In genomic region chr2:32694691-32695090, GRCm38 (mm10) we compare ENCODE assay signal across 8 mouse cellular contexts. TPM values are rescaled to one million over a fixed set of nuclear protein-coding genes. Genes with fewer than 3 reads are reported as not detected.
DNase-seq lines count a peak whose midpoint lies in the region; ATAC-seq and TF ChIP-seq lines count a peak whose summit lies in the region.

No protein-coding gene starts in this region.

- no peaks in the 10 kb centered on the region for H3K36me3 ChIP-seq in ES-Bruce4 (ENCODE audit: control insufficient read depth, insufficient read depth, low read length, poor library complexity, severe bottlenecking)
- 0 out of 2 replicates have a peak, but pooled peaks cover 3% of the 10 kb centered on the region for H3K36me3 ChIP-seq in hindbrain, embryonic 12.5 days
- H3K36me3 ChIP-seq in midbrain, embryonic 11.5 days (ENCODE audit: control insufficient read depth, insufficient read depth, low read length), result no peaks in the 10 kb centered on the region

- peak overlapping the region; percentile 78 for H3K4me2 ChIP-seq in hindbrain, embryonic 12.5 days (replicated peaks)
- H3K4me2 ChIP-seq in midbrain, embryonic 11.5 days, result peak overlapping the region; percentile 93

- no peak overlapping the region for H3K27ac ChIP-seq in ES-Bruce4 (ENCODE audit: insufficient read depth, low read length)
- no peak overlapping the region for H3K27ac ChIP-seq in hindbrain, embryonic 12.5 days
- H3K27ac ChIP-seq in midbrain, embryonic 11.5 days (ENCODE audit: low read depth, low read length), result no peak overlapping the region

- intact Hi-C loops in gastrocnemius, postnatal 14 days (cut with DNase I; ENCODE audit: low total_unique reads), result no loop called here

- TF ChIP-seq POLR2A in ES-Bruce4 (IDR thresholded peaks at IDR 0.05; ENCODE audit: insufficient read depth, low read length), result no peak

- peaks cover 7% of the 10 kb centered on the region for H3K4me1 ChIP-seq in ES-Bruce4 (ENCODE audit: control insufficient read depth, insufficient read depth, low read length)
- H3K4me1 ChIP-seq in hindbrain, embryonic 12.5 days, result peaks cover 14% of the 10 kb centered on the region
- H3K4me1 ChIP-seq in midbrain, embryonic 11.5 days (ENCODE audit: control insufficient read depth, insufficient read depth, low read length), result peaks cover 7% of the 10 kb centered on the region

- TF ChIP-seq EP300 in ES-Bruce4 (IDR thresholded peaks at IDR 0.05; ENCODE audit: insufficient read depth, low read depth, low read length), result no peak

- peak overlapping the region; percentile 49 for H3K9ac ChIP-seq in ES-Bruce4 (ENCODE audit: low read depth, poor library complexity, severe bottlenecking)
- H3K9ac ChIP-seq in hindbrain, embryonic 12.5 days, result peak overlapping the region; percentile 56; the same call in 1 of the 2 replicates
- H3K9ac ChIP-seq in midbrain, embryonic 11.5 days (ENCODE audit: low read length), result no peak overlapping the region; the same call in 1 of the 2 replicates

- H3K4me3 ChIP-seq in ES-Bruce4 (ENCODE audit: low read depth, low read length), result peak overlapping the region; percentile 80
- peak overlapping the region; percentile 62 for H3K4me3 ChIP-seq in hindbrain, embryonic 12.5 days
- peak overlapping the region; percentile 77 for H3K4me3 ChIP-seq in midbrain, embryonic 11.5 days (ENCODE audit: low read depth, low read length)

- no peak for TF ChIP-seq CTCF in ES-Bruce4 (IDR thresholded peaks at IDR 0.05; ENCODE audit: low read depth, low read length)

- peak; percentile 4 for DNase-seq in gastrocnemius, postnatal 14 days
- no peak for DNase-seq in gastrocnemius, postnatal 4 days (ENCODE audit: low spot score in 2 of 2)
- DNase-seq in midbrain, embryonic 11.5 days (ENCODE audit: low spot score, missing footprints), result no peak
- DNase-seq in adrenal gland, postnatal 25 days, result no peak
- no peak for DNase-seq in thymus, postnatal 14 days
- DNase-seq in adrenal gland, postnatal 4 days (ENCODE audit: low spot score in 2 of 2), result no peak

- WGBS in hindbrain, embryonic 12.5 days, result 92% methylated on average over 12 of the region's 12 CpGs
- WGBS in midbrain, embryonic 11.5 days, result 88% methylated on average over 12 of the region's 12 CpGs

- H3K9me3 ChIP-seq in ES-Bruce4 (replicated peaks; ENCODE audit: control insufficient read depth, insufficient read depth, low read length, poor library complexity, severe bottlenecking), result no peaks in the 10 kb centered on the region
- H3K9me3 ChIP-seq in hindbrain, embryonic 12.5 days (replicated peaks), result no peaks in the 10 kb centered on the region
- no peaks in the 10 kb centered on the region for H3K9me3 ChIP-seq in midbrain, embryonic 11.5 days (ENCODE audit: control insufficient read depth, low read length)

- 0 out of 2 replicates have a peak, but pooled peaks have one; percentile 11 for ATAC-seq in hindbrain, embryonic 12.5 days (ENCODE audit: low FRiP score)
- ATAC-seq in midbrain, embryonic 11.5 days (ENCODE audit: low FRiP score), result 0 out of 2 replicates have a peak, but pooled peaks have one; percentile 6

- no peaks in the 10 kb centered on the region for H3K27me3 ChIP-seq in ES-Bruce4 (ENCODE audit: control insufficient read depth, insufficient read depth, low read length, poor library complexity, severe bottlenecking)
- H3K27me3 ChIP-seq in hindbrain, embryonic 12.5 days, result 0 out of 2 replicates have a peak, but pooled peaks cover 2% of the 10 kb centered on the region
- no peaks in the 10 kb centered on the region for H3K27me3 ChIP-seq in midbrain, embryonic 11.5 days (ENCODE audit: control insufficient read depth, insufficient read depth, low read length)

RNA-seq across cellular contexts. Expression of gene Fpgs, which starts 9.3 kb away (rescaled TPM):
- 10 to 100 TPM in 1 of 2 experiments, 1 to 10 TPM in 1; 6.7 to 11.1 TPM for total RNA-seq in gastrocnemius, postnatal 14 days (2021)
- total RNA-seq in gastrocnemius, postnatal 4 days (2021), result 10 to 100 TPM; 18.7 to 22.4 TPM
- 45.7 and 52.7 TPM in 2 replicates for polyA plus RNA-seq in ES-Bruce4 (2011; ENCODE audit: insufficient read depth, insufficient read length, low read depth, missing spikeins)
- polyA plus RNA-seq in hindbrain, embryonic 12.5 days (2016; fragmentation: Nextera tagmentation; extraction: Ambion mirVana), result 19.5 and 20.1 TPM in 2 replicates
- 10.3 and 13.9 TPM in 2 replicates for polyA plus RNA-seq in midbrain, embryonic 11.5 days (2014; fragmentation: Nextera tagmentation; extraction: Ambion mirVana)
- total RNA-seq in adrenal gland, postnatal 25 days (2021), result 12.5 and 15.4 TPM in 2 replicates
- 10 to 100 TPM; 33.2 to 36.2 TPM for total RNA-seq in adrenal gland, postnatal 4 days (2021)

RNA-seq across cellular contexts. Expression of gene Cdk9, which starts 18.2 kb away (rescaled TPM):
- total RNA-seq in gastrocnemius, postnatal 14 days (2021), result 10 to 100 TPM; 21.3 to 23.9 TPM
- 10 to 100 TPM; 49.3 to 55.2 TPM for total RNA-seq in gastrocnemius, postnatal 4 days (2021)
- polyA plus RNA-seq in ES-Bruce4 (2011; ENCODE audit: insufficient read depth, insufficient read length, low read depth, missing spikeins), result 109 and 115 TPM in 2 replicates
- 99.0 and 101 TPM in 2 replicates for polyA plus RNA-seq in hindbrain, embryonic 12.5 days (2016; fragmentation: Nextera tagmentation; extraction: Ambion mirVana)
- polyA plus RNA-seq in midbrain, embryonic 11.5 days (2014; fragmentation: Nextera tagmentation; extraction: Ambion mirVana), result 72.8 and 82.6 TPM in 2 replicates
- total RNA-seq in adrenal gland, postnatal 25 days (2021), result 83.6 and 96.8 TPM in 2 replicates
- 100 to 1,000 TPM; 102 to 105 TPM for total RNA-seq in adrenal gland, postnatal 4 days (2021)

RNA-seq across cellular contexts. Expression of gene Sh2d3c, which starts 26.2 kb away (rescaled TPM):
- 10 to 100 TPM; 10.2 to 16.1 TPM for total RNA-seq in gastrocnemius, postnatal 14 days (2021)
- total RNA-seq in gastrocnemius, postnatal 4 days (2021), result 10 to 100 TPM; 18.4 TPM
- 9.0 and 11.4 TPM in 2 replicates for polyA plus RNA-seq in ES-Bruce4 (2011; ENCODE audit: insufficient read depth, insufficient read length, low read depth, missing spikeins)
- 33.5 and 34.8 TPM in 2 replicates for polyA plus RNA-seq in hindbrain, embryonic 12.5 days (2016; fragmentation: Nextera tagmentation; extraction: Ambion mirVana)
- 23.4 and 25.5 TPM in 2 replicates for polyA plus RNA-seq in midbrain, embryonic 11.5 days (2014; fragmentation: Nextera tagmentation; extraction: Ambion mirVana)
- total RNA-seq in adrenal gland, postnatal 25 days (2021), result 14.3 and 23.7 TPM in 2 replicates
- total RNA-seq in adrenal gland, postnatal 4 days (2021), result 10 to 100 TPM; 32.3 to 32.9 TPM

RNA-seq across cellular contexts. Expression of gene 6330409D20Rik, which starts 46.1 kb away (rescaled TPM):
- not detected for total RNA-seq in gastrocnemius, postnatal 14 days (2021)
- not detected for total RNA-seq in gastrocnemius, postnatal 4 days (2021)
- not detected in 2 replicates for polyA plus RNA-seq in ES-Bruce4 (2011; ENCODE audit: insufficient read depth, insufficient read length, low read depth, missing spikeins)
- polyA plus RNA-seq in hindbrain, embryonic 12.5 days (2016; fragmentation: Nextera tagmentation; extraction: Ambion mirVana), result 1.6 and 2.0 TPM in 2 replicates
- polyA plus RNA-seq in midbrain, embryonic 11.5 days (2014; fragmentation: Nextera tagmentation; extraction: Ambion mirVana), result 2.0 and 3.0 TPM in 2 replicates
- not detected in 2 replicates for total RNA-seq in adrenal gland, postnatal 25 days (2021)
- total RNA-seq in adrenal gland, postnatal 4 days (2021), result under 1 TPM in 1 of 2 experiments, not detected in 1; 0.28 TPM

RNA-seq across cellular contexts. Expression of gene Eng, which starts 48.3 kb away (rescaled TPM):
- 10 to 100 TPM; 46.8 to 49.3 TPM for total RNA-seq in gastrocnemius, postnatal 14 days (2021)
- 10 to 100 TPM; 55.3 to 60.1 TPM for total RNA-seq in gastrocnemius, postnatal 4 days (2021)
- polyA plus RNA-seq in ES-Bruce4 (2011; ENCODE audit: insufficient read depth, insufficient read length, low read depth, missing spikeins), result 20.0 and 20.8 TPM in 2 replicates
- polyA plus RNA-seq in hindbrain, embryonic 12.5 days (2016; fragmentation: Nextera tagmentation; extraction: Ambion mirVana), result 31.6 and 32.1 TPM in 2 replicates
- 20.5 and 22.7 TPM in 2 replicates for polyA plus RNA-seq in midbrain, embryonic 11.5 days (2014; fragmentation: Nextera tagmentation; extraction: Ambion mirVana)
- 105 and 106 TPM in 2 replicates for total RNA-seq in adrenal gland, postnatal 25 days (2021)
- 100 to 1,000 TPM in 1 of 2 experiments, 10 to 100 TPM in 1; 97.4 to 103 TPM for total RNA-seq in adrenal gland, postnatal 4 days (2021)
